Mouse (Mus musculus): ENCODE data around the gene Katnal1.

- TF ChIP-seq CTCF (IDR thresholded peaks at IDR 0.05; ENCODE audit: low read depth): no peak
- no peak for TF ChIP-seq EP300 (IDR thresholded peaks at IDR 0.05; ENCODE audit: low read depth)
Measured at GRCm38 (mm10) chr5:148945735-148946134, 16.6 kb upstream of the Katnal1 start.
